Mouse (Mus musculus) T-cell, adult 2 months (primary cell): ENCODE data around the gene Mnat1.

Experiments used
- DNase-seq: peaks from one replicate; pipeline ENCODE4 v3.0.0; 2022; ENCODE audit warnings: low spot score

The Mnat1 gene

DNA sequence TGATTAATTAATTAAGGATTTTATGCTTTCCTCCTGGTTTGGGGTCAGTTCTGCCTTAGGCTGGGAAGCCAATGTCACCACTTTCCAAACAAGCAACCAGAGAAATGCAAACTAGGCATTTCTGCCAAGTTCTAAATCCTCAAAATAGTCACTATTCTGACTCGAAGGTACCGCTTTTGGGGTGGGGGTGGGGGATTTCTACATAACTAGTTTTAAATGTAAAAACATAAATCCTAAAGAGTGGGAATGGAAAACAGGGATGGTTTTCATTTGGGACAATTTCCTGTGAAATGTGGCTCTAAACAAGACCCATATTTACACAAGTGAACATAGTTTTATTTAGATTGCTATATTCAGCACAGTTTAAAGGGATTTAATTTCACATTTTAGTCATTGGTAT, 109.1 kb downstream of the Mnat1 start:
- DNase-seq: no peak

DNA sequence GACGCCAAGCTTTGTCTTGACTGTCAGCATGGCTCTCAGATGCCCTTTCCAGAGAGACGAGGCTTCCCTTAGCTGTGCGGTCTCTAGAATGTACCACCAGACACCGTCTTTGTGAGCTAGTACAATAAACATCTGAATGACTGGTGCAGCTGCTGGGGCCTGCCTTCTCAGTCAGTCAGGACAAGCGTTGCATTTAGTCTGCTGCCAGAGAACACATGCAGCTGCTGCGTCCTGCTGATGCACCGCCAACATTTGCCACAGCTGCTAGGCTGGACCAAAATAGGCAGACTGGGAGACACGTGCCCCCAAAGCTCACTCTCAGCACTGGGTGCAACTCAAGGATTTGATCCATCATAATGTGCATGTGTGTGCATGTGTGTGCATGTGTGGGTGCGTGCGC, 118.4 kb downstream of the Mnat1 start:
- no peak for DNase-seq

DNA sequence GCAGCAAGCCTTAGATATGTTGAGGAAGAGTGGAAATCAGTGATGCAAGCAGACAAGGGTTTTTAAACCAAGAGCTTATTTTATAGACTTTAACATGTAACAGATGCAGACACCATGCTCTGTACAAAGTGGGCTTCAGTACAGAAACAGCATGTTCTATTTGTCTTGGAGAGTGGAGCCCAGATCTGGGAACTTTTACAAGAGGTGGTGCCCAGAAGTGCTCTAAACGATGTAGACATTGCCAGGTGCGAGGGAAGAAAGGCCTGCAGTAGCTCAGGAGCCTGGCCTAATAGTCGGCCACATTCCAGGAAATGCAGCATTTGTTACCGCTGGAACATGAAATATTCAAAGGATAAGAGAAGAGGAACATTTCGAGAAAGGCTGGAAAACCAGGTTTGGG, 122.2 kb downstream of the Mnat1 start:
- no peak for DNase-seq

DNA sequence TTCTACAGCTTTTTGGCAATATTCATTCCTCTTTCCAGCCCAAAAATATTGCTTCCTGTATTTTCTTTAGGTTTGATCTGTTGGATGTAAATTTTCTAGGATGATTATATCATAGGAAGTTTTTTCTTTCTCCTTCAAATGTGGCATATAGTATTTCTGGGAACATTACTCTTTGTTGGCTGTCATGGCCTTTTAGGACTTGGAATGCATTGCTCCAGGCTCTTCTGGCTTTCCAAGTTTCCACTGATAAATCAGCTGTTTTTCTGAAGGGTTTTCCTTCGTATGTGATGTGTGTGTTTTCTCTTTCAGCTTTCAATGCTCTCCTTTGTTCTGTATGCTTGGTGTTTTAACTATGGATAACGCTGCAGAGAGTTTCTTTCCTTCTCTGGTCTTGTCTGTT, 131.5 kb downstream of the Mnat1 start:
- no peak for DNase-seq

DNA sequence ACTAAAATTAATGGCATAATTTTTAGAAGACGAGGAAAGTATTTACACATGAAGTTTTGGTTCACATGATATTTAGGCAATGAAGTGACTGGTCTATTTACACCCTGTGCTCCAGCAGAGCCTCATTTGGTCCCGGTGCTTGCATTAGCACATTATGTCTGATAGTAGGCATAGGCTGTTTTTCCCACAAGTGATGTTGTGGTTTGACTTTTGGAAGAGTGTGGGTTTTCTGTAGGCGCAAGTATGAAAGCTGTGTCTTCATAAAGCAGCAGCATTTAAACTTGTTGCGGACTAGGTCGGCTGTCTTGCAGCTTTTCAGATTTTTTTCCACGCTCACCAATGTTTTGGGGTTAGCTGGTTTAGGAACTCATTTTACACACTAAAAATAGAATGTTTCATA, 135.8 kb downstream of the Mnat1 start:
- DNase-seq: no peak

DNA sequence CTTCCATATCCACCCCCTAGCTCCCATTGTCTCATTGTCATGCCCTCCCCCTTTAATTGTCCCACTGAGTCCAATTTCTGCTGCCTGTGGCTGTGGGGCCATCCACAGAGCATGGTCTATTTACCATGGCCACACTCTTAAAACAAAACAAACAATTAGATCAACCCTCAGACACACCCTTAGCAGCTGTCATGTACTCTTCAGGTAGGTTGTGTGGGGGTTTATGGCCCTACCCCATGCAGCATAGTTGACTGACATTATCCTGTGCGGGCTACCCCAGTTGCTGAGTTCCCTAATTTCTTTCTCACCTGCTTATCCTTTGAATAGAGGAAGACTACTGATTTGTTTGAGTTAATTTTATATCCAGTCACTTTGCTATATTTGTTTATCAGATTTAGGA, 136.8 kb downstream of the Mnat1 start:
- no peak for DNase-seq

DNA sequence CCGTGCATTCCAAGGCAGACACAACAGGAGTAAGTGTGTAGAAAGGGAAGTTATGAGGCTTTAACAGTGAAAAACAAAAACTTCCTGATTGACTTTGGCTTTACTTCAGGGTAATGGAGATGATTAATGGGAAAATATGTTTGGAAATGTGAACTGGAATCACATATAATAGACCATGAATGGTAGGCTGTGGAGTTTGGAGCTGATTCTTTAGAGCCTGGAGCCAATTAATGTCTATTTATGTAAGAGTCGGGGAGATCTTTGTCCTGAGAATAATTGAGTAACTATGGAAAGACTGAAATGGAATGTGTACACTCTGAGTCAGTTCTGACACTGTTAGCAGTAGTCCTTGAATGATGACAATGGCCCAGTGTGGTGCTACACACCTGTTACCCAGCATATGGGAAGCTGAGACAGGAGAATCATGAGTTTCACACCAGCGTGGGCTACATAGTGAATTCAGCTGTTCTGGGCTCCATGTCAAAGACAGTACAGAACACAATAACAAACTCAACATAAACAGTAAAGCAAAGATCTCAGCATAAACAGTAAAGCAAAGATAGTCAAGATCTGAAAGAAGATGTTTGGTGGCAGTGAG, 142.0 kb downstream of the Mnat1 start:
- no peak for DNase-seq

DNA sequence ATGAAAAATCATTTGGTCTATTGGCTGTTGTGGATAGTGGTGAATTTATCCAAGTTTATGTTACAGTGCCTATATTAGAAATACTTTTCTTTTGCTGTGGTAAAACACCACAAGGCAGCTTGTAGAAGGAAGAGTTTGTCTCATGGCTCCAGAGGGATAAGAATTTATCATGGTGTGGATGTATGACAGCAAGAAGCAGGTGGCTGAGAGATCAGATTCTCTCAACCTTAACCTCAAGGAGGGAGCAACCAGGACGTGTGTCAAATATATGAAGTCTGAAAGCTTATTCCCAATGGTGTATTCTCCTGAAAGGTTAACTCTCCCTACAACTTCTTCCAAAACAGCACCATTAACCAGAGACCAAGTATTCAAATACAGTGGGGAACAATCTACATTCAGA, 143.1 kb downstream of the Mnat1 start:
- DNase-seq: no peak

DNA sequence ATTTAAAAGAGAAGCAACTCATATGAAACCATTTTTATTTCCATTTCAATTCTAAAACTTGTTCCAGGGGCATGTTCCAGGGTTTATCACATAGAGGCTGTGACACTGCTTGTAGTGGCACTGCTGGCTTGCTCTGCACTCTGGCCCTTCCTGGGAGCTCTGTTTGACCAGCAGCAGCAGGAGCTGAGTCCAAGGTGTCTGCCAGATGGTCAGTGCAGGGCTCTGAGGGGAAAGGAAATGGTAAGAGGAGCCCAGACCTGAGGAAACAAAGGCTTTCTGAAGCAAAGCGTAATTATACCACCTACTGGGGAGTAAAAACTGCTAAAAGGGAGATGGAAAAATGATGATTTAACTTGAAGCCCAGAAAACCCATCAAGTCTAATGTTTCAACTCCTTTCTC, 145.0 kb downstream of the Mnat1 start:
- DNase-seq: no peak

DNA sequence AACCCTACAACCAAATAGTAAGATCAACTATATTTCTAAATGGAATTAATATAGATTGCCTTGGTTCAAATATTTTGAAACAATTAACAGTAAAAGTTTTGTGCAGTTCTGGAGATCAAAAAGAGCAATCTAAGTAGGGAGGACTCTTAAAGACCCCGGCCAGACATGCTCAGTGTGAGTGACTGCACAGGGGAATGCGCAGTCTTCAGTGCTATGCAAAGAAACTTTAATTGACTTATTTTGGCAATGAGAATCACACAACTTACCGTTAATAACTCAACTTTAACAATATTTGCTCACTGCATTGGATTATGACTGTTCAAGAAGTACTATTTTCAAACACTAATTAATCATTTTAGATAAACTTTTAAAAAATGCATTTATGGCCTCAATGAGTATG, 146.0 kb downstream of the Mnat1 start:
- DNase-seq: no peak

DNA sequence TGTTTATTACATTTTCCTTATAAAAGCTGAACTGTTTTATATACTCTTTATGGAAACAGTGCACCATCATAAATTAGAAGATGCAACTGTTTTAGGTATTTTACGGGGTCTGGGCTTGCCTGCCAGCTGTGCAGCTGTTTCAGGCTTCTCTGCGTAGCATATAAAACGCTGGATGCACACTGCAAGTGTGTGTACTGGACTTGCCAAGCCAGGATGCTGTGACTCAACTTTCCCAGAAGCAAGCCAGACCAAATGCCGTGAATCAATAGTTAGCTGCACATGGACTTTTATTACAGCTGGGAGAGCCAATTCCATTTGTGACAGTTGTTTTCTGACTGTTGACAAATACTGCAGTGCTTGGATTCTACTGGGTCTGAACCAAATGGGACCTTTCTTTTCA, 146.4 kb downstream of the Mnat1 start:
- no peak for DNase-seq

DNA sequence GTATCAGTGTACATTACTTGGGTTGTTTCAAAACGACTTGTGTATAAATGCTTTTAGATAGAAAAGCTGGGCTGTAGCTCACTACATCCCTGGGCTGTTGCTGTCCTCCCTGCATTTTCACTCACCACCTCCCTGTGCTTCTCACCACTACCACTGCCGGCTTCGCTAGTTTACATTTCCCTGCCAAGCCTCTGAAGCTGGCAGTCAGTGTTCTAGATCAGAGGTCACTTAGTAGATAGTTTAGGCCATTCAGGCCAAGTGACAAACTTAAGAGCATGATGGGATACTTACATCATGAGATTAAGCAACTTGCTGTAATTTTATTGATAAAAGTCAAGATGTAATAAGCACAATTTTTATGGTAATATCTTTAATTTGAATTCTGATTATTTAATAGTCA, 151.4 kb downstream of the Mnat1 start:
- DNase-seq: no peak

DNA sequence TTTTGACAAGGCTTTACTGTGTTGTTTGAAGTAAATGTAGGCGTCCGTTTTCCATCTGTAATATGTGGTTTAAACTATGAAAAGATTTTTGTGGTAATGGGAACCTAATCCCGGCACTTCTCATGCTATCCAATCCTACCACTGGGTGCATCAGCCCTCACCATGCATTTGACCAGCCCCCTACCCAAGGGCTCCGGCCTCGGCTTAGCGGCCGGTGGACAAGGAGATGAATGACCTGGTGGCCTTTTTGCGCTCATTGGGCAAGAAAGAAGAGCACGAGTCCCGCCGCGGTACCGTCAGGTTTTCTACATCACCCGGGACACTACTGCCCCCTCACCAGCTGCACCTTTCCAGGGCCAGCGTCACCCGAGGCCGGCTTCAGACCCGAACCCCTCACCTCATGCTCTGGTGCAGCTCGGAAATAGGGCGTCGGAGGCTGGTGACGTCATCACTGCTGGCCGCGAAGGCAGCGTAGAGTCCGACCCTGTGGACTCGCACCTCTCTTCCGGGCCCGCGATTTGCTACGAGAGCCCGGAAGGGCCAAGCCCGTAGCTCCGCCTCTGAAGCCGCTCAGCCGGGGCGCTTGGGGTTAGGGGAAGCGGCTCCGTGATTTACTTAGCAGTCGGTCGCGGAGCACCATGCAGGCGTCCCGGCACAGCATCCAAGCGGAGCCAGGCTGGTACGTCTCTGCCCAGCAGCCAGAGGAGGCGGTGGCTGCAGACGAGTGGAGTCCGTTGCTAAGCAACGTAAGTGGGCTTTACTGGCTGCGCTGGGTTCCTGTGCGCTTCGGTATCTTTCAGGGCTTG, 163.0 kb downstream of the Mnat1 start, which contains the start of the genes Trmt5 and Slc38a6:
Gene Trmt5, minus strand, starts transcription at position 424 of the 806 bp plus-strand sequence.
Gene Slc38a6, plus strand, starts transcription at position 493 of the 806 bp plus-strand sequence.
- peak; percentile 92 for DNase-seq

DNA sequence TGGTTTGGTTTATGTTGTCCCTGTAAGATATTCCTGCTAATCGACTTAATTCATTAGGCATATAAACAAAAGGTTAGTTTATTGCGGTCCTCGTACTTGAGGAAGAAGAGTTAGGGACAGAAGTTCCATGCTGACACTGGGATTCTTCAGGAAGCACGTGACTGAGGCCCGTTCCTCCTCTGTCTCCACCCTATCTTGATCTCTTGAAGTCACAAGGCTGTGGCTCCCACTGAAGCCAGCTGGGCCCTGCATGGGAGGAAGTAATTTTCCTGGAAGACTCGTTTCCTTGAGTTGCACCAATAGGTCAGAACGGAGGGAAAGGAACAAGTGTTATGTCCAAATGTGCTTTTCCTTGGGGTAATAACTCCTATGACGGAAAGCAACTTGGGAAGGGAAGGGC, 164.1 kb downstream of the Mnat1 start:
- no peak for DNase-seq

DNA sequence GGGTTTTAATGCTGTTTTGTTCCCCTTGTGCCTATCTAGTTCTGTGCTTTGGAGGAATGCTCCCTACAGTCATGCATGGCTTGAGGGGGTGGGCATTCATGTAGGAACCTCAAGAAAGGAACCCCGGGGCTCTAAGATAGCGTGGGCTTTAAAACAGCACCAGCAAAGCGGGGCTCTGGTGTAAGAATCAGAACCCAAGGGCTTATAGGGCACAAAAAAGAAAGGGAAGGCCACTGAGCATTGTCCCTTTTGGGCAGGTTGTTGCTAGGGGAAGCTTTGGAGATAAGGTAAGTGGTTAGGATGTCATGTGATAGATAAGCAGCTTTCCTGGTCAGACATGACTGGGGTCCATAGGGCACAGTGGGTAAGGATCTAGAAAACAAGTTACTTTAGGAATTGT, 165.1 kb downstream of the Mnat1 start:
- DNase-seq: no peak

DNA sequence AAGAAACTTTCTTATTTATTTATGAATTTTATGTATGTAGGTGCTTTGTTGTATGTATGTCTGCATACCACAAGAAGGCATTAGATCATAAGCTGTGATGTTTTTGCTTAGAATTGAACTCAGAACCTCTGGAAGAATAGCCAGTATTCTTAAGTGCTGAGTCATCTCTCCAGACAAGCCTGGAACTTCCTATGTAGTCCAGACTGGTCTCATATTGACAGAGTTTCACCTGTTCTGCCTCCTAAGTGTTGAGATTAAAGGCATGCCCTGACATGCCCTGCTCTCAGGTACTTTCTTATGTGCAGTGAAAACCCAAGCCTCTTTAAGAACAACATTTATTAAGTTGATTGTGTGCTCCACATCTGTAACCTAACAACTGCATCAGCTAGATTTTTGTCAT, 171.4 kb downstream of the Mnat1 start:
- no peak for DNase-seq

DNA sequence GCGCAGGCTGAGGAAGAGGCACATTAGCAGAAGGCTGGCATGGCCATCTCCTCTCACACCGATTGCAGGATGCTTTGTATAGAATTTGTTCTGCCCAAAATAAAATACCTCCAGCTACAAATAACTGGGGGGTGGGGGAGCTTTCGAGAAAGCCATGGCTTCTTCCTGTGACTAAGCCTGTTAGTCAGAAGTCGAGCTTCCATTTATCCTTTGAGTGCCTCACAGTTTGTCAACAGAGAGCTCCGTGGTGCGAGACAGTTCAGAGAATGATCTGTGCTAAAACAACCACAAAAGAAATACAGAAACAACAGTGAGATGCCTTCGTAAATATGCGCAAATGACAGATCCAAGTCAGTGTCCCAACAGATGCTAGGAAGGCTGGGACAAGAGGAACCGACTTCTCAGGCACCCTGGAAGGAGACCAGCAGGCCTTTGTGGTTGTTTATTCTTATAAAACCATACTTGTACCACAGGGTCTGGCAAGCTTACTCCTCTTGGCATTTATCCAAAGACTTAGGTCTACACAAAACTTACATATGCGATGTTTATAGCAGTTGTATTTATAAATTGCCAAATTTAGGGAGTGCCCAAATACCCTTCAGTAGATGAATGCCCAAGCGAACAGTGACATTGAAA, 172.1 kb downstream of the Mnat1 start:
- no peak for DNase-seq

DNA sequence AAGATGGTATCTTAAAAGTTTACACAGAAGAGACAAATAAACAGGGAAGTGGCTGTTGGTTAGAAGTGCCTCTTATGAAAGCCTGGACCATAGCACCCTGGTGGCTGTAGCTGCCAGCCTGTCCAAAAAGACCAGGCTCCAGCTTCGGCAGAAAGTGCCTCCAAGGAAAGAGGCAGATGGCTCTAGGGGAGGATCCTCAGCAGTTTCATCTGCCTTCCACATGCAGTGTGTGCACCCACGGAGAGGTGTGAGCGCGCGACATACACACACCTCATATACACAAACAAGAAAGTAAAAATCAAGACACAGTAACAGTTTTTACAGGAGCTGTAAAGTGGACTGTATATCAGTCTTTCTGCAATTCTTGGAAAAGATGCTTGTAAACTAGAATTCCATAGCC, 175.1 kb downstream of the Mnat1 start:
- no peak for DNase-seq

DNA sequence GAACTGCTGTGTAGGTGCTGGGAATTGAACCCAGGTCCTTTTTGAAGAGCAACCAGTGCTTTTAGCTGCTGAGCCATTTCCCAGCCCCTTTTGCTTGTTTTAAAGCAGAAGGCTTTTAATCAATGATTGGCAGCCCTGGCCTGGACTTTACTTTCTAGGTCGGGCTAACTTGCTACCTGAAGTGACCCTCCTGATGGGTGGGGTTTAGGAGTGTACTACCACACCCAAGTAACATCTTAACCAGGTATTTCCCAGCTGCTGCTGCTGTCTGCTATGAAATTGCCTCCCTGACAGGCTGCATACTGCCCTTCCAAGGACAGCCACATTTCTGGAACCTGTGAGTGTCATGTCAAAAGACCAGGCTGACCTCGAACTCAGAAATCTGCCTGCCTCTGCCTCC, 177.0 kb downstream of the Mnat1 start:
- no peak for DNase-seq

DNA sequence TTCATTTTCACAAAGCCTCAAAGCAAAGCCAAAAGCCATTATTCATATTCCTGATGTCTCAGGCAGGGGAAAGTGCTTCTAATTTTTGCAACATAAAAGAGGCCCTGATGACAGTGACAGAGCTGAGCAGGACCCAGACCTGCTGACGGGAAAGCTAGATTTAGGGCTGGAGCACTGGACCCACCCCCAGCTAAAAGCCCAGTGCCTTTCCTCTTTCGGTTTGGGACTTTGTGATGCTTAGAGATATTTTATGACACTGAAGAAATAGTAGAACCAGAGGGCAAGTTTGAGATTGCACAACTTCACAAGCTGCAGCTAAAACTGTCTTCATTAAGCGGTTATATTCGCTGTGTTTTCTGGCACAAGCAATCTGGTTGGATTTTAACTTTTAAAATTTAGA, 181.1 kb downstream of the Mnat1 start:
- DNase-seq: no peak

DNA sequence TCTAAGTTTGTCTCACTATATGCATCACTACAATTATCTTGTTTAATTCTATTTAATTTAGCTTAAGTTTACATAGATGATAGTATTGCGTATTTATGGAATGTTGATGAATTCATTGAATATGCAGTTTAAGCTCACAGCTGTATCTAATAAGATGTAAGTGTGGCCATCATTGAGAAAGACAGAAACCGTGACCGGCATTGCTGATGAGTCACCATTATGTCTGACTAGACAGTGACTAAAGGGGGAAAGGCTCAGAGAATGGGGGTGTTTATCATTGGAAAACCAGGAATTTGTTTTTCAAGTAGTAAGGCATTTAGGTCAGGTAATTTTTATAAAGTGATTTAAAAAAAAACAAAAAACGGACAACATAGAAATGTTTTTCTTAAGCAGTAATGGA, 184.2 kb downstream of the Mnat1 start:
- DNase-seq: no peak

DNA sequence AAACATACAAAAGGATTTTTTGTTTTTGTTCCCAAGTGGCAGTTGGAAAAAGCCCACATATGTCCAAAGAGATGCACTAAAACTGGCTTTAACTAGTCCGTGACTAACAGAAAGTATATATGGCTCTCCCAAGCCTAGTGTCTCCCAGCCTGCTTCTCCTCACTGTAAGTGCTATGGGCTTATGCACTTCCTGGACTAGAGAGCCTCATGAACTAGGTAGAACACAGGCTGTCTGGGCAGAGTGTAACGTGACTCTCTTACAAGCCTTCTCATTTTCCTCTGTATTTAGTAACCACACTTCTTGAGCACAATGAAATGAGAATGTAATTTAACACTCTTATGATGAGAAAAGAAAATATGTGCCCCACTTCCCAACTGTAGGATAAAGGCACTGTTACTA, 185.2 kb downstream of the Mnat1 start:
- no peak for DNase-seq
